Mouse (Mus musculus) retina, postnatal 1 day (tissue): ENCODE measurements at regions not wholly inside any gene's neighbourhood (a gene's known extent, or its start where the extent isn't known, plus 50 kb on each side); places are given as distances from the start of the nearest gene placed in this dataset.

Experiments used
- DNase-seq: peaks from one replicate; pipeline ENCODE4 v3.0.0-alpha.2; 2012

DNA sequence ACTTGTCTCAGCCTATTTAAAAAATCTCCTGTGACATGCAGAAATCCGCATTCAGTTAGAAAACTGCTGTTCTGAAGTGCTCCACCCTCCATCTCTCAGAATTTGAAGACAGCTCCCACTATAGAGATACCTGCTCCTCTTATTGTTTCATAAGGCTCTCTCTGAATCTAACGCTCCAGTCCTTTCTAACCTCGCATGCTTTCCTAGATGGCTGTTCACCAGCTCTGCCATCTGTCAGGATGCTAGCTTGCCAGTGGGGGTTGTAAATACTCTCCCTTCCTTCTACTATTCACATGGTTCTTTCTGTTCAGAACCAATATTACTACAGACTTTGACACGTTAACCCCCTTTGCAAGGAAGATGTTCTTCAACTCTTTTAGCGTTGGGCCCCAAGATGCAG, 123.3 kb upstream of the Gm10801 start:
- no peak for DNase-seq

DNA sequence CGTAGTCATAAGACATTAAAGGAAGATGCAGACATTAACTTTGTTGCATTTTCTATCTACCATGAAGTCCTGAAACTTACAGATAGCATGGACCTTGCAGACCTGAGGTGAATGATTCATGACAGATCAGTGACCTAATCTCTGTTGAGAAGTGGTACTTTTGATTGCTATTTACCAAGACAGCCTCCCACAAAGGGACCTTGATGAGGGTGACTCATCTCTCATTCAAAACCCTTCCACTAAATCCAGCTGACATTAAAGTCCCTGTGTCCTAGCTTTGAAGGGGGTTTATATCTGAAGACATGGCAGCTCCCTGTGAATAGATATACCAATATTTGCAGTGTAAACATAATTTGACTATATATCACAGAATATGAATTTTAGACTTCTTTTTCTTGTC, 96.2 kb upstream of the Gm10801 start:
- DNase-seq = peak; percentile 4
